Mouse (Mus musculus) megakaryocyte, embryonic 14.5 days (primary cell): Measurements from ENCODE around the gene Apoc2.

Experiments used
- FLI1 ChIP-seq: IDR thresholded peaks from 2 replicates; pipeline ENCODE4 v1.6.1; 2012; ENCODE audit warnings: low read length, inconsistent platforms, mixed read lengths
- GATA1 ChIP-seq: IDR thresholded peaks from 3 replicates; pipeline ENCODE4 v1.6.1; 2012; ENCODE audit warnings: mixed read lengths, low read length, inconsistent platforms, borderline replicate concordance

DNA sequence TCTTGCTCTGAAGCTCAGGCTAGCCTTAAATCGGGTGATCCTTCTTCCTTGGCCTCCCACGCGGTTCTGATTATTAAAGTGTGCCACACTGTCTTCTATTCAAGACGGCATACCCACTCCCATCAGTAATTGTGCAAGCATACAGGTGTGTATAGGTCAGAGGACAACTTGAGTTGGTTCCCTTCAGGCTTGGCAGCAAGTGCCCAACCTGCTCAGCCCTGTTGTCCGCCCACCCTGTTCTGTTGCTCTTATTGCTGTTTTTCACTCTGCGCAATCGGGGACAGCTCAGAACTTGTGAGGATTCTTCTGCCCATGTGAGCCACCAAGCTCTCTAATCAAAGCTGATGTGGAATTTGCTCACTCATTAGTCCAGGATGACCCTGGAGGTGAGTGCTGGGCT lies 27.5 kb upstream of the Apoc2 start:
- TF ChIP-seq GATA1 = no peak
- no peak for TF ChIP-seq FLI1
